28 mouse cellular contexts compared by ENCODE assay signal in genomic region chr16:56352888-56353287, GRCm38 (mm10).
DNase-seq lines count a peak whose midpoint lies in the region; ATAC-seq and TF ChIP-seq lines count a peak whose summit lies in the region.
"Had no signal": no experiment of that assay in that cellular context is flagged by ENCODE, and none has a peak within 500 bp of the region (broad histone marks: within the 10 kb centered on the region; RNA-seq: fewer than 3 reads in every experiment).

No protein-coding gene starts in this region.

- H3K4me1 ChIP-seq in intestine, embryonic 16.5 days (ENCODE audit: control insufficient read depth, insufficient read depth, low read length) = 0 out of 2 replicates have a peak, but pooled peaks cover 3% of the 10 kb centered on the region
- H3K4me1 ChIP-seq in stomach, embryonic 16.5 days (ENCODE audit: control insufficient read depth, insufficient read depth, low read length) = no peaks in the 10 kb centered on the region
- no peaks in the 10 kb centered on the region for H3K4me1 ChIP-seq in midbrain, postnatal 0 days (ENCODE audit: insufficient read depth, low read length)
- H3K4me1 ChIP-seq: forebrain, embryonic 12.5 days; heart, embryonic 15.5 days; hindbrain, embryonic 13.5 days; liver, embryonic 12.5 days; midbrain, embryonic 10.5 days; neural tube, embryonic 12.5 days had no signal

- H3K4me2 ChIP-seq in intestine, embryonic 16.5 days (ENCODE audit: low read depth, low read length) = no peak overlapping the region
- H3K4me2 ChIP-seq in stomach, embryonic 16.5 days (ENCODE audit: low read depth, low read length) = no peak overlapping the region
- no peak overlapping the region for H3K4me2 ChIP-seq in midbrain, postnatal 0 days (ENCODE audit: low read depth, low read length, poor library complexity, severe bottlenecking)
- H3K4me2 ChIP-seq: embryonic facial prominence, embryonic 15.5 days; forebrain, embryonic 12.5 days; heart, embryonic 15.5 days; hindbrain, embryonic 13.5 days; liver, embryonic 12.5 days; neural tube, embryonic 12.5 days had no signal

- no peak for TF ChIP-seq CTCF in midbrain, postnatal 0 days (IDR thresholded peaks at IDR 0.05)

- H3K27me3 ChIP-seq in intestine, embryonic 16.5 days (replicated peaks; ENCODE audit: control insufficient read depth, insufficient read depth, low read length) = no peaks in the 10 kb centered on the region
- H3K27me3 ChIP-seq in stomach, embryonic 16.5 days (ENCODE audit: control insufficient read depth, insufficient read depth, low read length) = no peaks in the 10 kb centered on the region
- no peaks in the 10 kb centered on the region for H3K27me3 ChIP-seq in midbrain, postnatal 0 days (ENCODE audit: insufficient read depth, low read length)
- H3K27me3 ChIP-seq: embryonic facial prominence, embryonic 15.5 days; forebrain, embryonic 12.5 days; heart, embryonic 15.5 days; hindbrain, embryonic 13.5 days; liver, embryonic 12.5 days; neural tube, embryonic 12.5 days had no signal

- 48% methylated on average over 3 of the region's 3 CpGs for WGBS in intestine, embryonic 16.5 days
- 41% methylated on average over 3 of the region's 3 CpGs for WGBS in stomach, embryonic 16.5 days
- 56% methylated on average over 3 of the region's 3 CpGs for WGBS in midbrain, postnatal 0 days

- H3K4me3 ChIP-seq in intestine, embryonic 16.5 days (ENCODE audit: low read length) = no peak overlapping the region
- no peak overlapping the region for H3K4me3 ChIP-seq in stomach, embryonic 16.5 days (replicated peaks; ENCODE audit: low read length)
- H3K4me3 ChIP-seq in midbrain, postnatal 0 days (ENCODE audit: low read depth, low read length) = no peak overlapping the region
- H3K4me3 ChIP-seq: embryonic facial prominence, embryonic 15.5 days; forebrain, embryonic 12.5 days; heart, embryonic 15.5 days; hindbrain, embryonic 13.5 days; liver, embryonic 12.5 days; midbrain, embryonic 10.5 days; myocyte; neural tube, embryonic 12.5 days had no signal

- H3K9me3 ChIP-seq in intestine, embryonic 16.5 days (ENCODE audit: control insufficient read depth, low read length) = no peaks in the 10 kb centered on the region
- H3K9me3 ChIP-seq in stomach, embryonic 16.5 days (replicated peaks; ENCODE audit: control insufficient read depth, low read length) = no peaks in the 10 kb centered on the region
- no peaks in the 10 kb centered on the region for H3K9me3 ChIP-seq in midbrain, postnatal 0 days (ENCODE audit: low read length)
- H3K9me3 ChIP-seq: embryonic facial prominence, embryonic 15.5 days; forebrain, embryonic 12.5 days; heart, embryonic 15.5 days; hindbrain, embryonic 13.5 days; liver, embryonic 12.5 days; midbrain, embryonic 10.5 days; neural tube, embryonic 12.5 days had no signal

- H3K36me3 ChIP-seq in intestine, embryonic 16.5 days (ENCODE audit: control insufficient read depth, insufficient read depth, low read length) = no peaks in the 10 kb centered on the region
- no peaks in the 10 kb centered on the region for H3K36me3 ChIP-seq in stomach, embryonic 16.5 days (ENCODE audit: control insufficient read depth, insufficient read depth, low read length)
- H3K36me3 ChIP-seq in midbrain, postnatal 0 days (ENCODE audit: insufficient read depth, low read length) = no peaks in the 10 kb centered on the region
- H3K36me3 ChIP-seq: embryonic facial prominence, embryonic 15.5 days; forebrain, embryonic 12.5 days; heart, embryonic 15.5 days; hindbrain, embryonic 13.5 days; liver, embryonic 12.5 days; midbrain, embryonic 10.5 days; neural tube, embryonic 12.5 days had no signal

- ATAC-seq in intestine, embryonic 16.5 days = 0 out of 2 replicates have a peak, but pooled peaks have one; percentile 40
- ATAC-seq in stomach, embryonic 16.5 days (ENCODE audit: insufficient read depth, low FRiP score) = peak; percentile 79; the same call in 1 of the 2 replicates
- no peak for ATAC-seq in midbrain, postnatal 0 days (ENCODE audit: low FRiP score)
- ATAC-seq: CD4-positive, CD25-positive, alpha-beta regulatory T cell, adult 4 months; forebrain, postnatal 0 days; liver, embryonic 12.5 days; liver, postnatal 0 days; midbrain, embryonic 16.5 days had no signal

- H3K9ac ChIP-seq in intestine, embryonic 16.5 days (ENCODE audit: low read depth, low read length) = no peak overlapping the region
- H3K9ac ChIP-seq in stomach, embryonic 16.5 days (ENCODE audit: low read length) = no peak overlapping the region
- H3K9ac ChIP-seq in midbrain, postnatal 0 days (replicated peaks; ENCODE audit: low read length, poor library complexity, severe bottlenecking) = no peak overlapping the region
- H3K9ac ChIP-seq: embryonic facial prominence, embryonic 15.5 days; forebrain, embryonic 12.5 days; forebrain, postnatal 0 days; heart, embryonic 15.5 days; hindbrain, embryonic 13.5 days; liver, embryonic 12.5 days; liver, postnatal 0 days; neural tube, embryonic 12.5 days had no signal

- DNase-seq in gastrocnemius, postnatal 14 days = peak; percentile 28
- no peak for DNase-seq in gastrocnemius, adult 8-10 months (ENCODE audit: low spot score in 2 of 2)
- peak; percentile 25 for DNase-seq in lung, postnatal 10 days
- DNase-seq in lung, postnatal 36 days = no peak
- DNase-seq in midbrain, postnatal 0 days (ENCODE audit: low spot score) = no peak
- DNase-seq: adrenal gland, postnatal 36 days; cerebellum, adult 18-20 months; cerebellum, postnatal 10 days; forebrain, postnatal 0 days; heart, postnatal 36 days; kidney, adult 18-20 months; left cerebral cortex, postnatal 4 days; liver, postnatal 0 days; lung, postnatal 14 days; right cerebral cortex, postnatal 25 days; spleen, adult 18-20 months had no signal

- H3K27ac ChIP-seq in intestine, embryonic 16.5 days (ENCODE audit: low read length) = no peak overlapping the region
- peak overlapping the region; percentile 63; the same call in 1 of the 2 replicates for H3K27ac ChIP-seq in stomach, embryonic 16.5 days (ENCODE audit: low read length)
- H3K27ac ChIP-seq in midbrain, postnatal 0 days (ENCODE audit: low read depth, low read length) = no peak overlapping the region
- H3K27ac ChIP-seq: embryonic facial prominence, embryonic 15.5 days; forebrain, embryonic 12.5 days; heart, embryonic 15.5 days; hindbrain, embryonic 13.5 days; liver, embryonic 12.5 days; midbrain, embryonic 10.5 days; neural tube, embryonic 12.5 days had no signal

- intact Hi-C loops in gastrocnemius, postnatal 14 days (cut with DNase I; ENCODE audit: low total_unique reads) = no loop called here

Comparison
In these comparisons a context has a peak if more than half of its experiments do, and no peak if none do; other contexts are left out.
1. DNase-seq: peak in gastrocnemius, postnatal 14 days (single experiment) and lung, postnatal 10 days (single experiment); none in gastrocnemius, adult 8-10 months (0 of 2), lung, postnatal 36 days (single experiment) and midbrain, postnatal 0 days (single experiment).